Mouse (Mus musculus) lung, postnatal 10 days (tissue): ENCODE results near the gene Adck2.

ENCODE experiments used
- DNase-seq: peaks from one replicate; pipeline ENCODE4 v3.0.0; 2021

The Adck2 gene

DNA sequence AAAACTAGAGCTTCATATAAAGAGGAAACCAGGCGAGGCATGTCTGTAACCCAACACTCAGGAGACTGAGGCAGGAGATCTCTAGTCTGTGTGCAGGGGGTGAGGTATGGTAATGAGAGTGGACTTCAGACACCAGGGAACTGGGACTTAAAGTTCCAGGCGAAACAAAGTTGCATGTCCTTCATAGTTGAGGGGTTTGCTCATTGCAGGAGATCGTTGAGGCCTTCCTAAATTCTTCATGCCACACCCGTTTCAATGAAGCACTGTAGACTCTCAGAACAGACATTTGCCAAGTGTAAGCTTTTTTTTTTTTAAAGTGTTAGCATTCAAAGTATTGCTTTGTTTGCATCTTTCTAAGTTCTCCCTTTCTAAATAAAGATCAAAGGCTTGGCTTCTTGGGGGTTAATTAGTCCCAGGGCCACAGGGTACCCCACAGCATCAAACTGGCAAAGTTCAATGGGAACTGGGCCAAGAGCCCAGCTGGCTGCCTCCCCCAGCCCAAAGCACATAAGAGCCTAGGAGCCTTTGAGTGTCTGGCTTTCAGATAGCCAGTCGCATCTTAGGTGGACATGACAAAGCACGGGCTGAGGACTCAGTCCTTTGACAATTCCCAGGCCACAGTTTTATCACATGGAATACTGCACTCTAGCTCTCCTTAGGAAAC, 14.3 kb upstream of the Adck2 start:
- peak; percentile 32 for DNase-seq

DNA sequence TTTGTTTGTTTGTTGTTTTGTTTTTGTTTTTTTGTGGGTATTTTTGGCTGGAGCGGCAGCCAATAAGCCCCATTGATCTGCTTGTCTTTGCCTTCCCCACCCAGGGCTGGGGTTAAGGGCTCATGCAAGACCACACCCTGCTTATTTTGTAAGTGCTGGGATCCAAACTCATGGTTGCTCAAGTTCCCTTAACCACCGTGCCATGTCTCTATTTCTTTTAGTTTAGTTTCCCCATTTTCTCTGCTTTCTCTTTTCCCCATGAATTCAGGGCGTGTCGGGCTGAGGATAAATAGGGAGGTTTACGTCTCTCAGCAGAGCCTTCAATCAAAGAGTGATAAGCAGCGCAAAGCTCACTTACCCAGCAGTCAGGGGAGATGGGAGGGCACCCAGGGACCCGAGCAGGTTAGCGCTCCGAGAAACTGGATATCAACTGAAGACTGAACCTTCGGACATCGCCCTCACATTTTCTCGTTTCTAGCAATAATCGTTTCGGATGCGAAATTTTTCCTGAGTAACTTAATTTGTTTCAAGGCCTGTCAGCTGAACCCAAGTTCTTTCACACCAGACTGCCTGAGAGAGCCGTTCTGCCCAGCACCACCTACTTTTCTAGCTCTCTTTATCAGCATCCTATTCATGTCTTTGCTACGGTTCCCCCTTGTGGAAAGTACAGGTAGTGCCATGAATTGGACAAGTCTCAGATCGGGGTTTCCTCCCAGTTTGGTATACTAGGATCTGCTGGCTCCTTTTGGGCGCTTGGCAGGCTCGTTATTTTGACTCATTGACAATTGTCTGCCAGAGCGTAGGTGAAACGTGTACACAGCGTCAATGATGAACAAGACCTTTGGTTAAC, 11.3 kb upstream of the Adck2 start:
- DNase-seq = peak; percentile 91

- peak; percentile 63 for DNase-seq
Measured at GRCm38 (mm10) chr6:39567528-39567927, 6.1 kb upstream of the Adck2 start.

DNA sequence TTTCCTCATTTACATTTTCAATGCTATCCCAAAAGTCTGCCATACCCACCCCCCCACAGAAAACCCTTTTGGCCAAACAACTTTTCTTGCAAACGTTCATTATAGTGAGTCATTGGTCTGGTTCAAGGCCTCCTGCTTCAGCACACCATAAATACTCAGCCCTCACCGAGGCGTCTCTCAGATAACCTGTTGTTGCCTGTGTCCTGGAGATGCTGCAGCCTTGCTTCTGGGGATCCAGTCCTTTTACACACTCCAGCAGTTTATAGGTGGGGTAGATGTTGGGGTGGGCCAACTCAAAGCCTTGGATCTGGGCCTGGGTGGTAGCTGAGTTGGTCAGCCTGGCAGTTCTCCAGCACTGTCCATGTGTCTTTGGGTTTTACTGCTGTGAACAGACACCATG, 3.2 kb upstream of the Adck2 start:
- DNase-seq = no peak

GRCm38 (mm10) chr6:39574555-39574869, 839 bp downstream of the Adck2 start:
- DNase-seq = no peak

DNA sequence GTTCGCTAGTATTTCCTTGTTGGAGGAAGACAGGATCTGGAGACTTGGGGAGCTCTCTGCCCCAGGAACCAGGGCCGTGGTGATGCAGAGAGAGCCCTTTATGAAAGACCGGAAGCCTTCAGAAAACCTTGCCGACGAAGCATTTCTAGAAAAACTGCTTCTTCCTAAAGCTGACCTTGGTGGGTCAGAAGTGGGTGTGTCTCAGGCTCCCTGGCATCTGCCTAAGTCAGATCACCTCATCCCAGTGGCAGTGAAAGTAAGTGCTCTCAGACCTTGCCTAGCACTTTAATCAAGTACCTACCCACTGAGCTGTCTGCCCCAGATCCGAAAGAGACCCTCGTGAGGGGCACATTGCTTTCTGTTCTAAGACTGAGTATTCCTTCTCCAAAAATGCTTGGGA, 1.3 kb downstream of the Adck2 start:
- no peak for DNase-seq

DNA sequence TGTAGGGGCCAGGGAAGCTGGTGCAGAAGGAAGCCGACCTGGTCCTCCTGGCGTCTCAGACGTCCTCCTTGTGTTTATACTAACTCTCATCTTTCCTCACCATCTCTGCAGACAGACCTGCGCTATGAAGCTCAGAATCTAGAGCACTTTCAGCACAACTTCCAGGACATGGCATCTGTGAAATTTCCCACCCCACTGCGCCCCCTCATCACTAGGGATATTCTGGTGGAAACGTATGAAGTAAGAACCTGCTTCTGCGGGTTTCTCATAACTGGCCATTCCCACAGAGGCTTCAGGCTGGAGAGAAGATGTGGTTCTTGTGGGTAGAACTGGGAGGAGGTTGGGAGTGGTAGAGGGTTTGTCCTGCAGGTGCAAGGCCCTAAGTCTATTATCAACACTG, 5.9 kb downstream of the Adck2 start:
- DNase-seq = no peak

GRCm38 (mm10) chr6:39580558-39580957, 6.9 kb downstream of the Adck2 start:
- DNase-seq = no peak

GRCm38 (mm10) chr6:39581087-39581784, 7.6 kb downstream of the Adck2 start:
- DNase-seq = no peak

- DNase-seq = no peak
Measured at GRCm38 (mm10) chr6:39585517-39585916, 11.8 kb downstream of the Adck2 start, which contains the start of gene Gm42420. Gm42420 (plus strand) TSS chr6:39585753.

- no peak for DNase-seq
Measured at GRCm38 (mm10) chr6:39591481-39591880, 17.8 kb downstream of the Adck2 start.

DNA sequence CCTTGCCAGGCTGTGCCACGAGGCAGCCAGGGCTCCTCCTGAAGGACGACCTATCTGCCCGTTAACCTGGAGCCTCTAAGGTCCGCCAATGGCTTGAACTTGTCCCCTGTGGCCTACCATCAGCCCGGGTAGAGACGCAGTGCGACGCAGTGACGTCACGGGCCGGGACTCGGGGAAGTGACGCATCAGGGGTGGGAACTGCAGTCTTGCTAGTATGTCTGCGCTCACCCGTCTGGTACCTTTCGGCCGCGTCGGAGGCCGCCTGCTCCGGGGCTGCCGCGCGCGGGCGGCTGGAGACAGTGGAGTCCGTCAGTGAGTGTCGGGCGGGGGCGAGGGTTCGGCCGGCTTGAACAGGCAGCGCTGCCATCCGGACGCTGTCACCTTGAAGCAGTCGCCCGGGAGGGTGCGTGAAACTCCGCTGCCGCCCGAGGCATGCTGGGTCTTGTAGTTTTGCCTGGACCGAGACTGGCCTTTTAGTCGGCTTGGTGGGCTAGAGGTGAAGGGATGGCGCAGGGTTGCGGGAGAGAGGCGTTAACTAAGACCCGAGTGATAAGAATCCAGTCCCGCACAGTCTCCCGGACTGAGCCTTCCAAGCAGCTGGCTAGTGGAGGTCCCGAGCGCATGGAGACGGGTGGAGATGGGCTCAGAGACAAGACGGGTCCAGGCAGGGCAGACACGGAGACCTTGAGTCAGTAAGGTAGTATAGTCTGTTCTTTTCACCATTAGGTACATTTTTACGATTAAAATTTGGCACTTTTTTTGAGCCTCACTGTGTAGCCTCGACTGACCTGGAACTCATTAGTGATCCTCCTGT, 18.9 kb downstream of the Adck2 start, which contains the start of gene Ndufb2:
Gene Ndufb2 (plus strand): TSS at position 174 of the 814 bp plus-strand sequence.
- DNase-seq = peak; percentile 96

- DNase-seq = no peak
Measured at GRCm38 (mm10) chr6:39600851-39601250, 27.2 kb downstream of the Adck2 start.

DNA sequence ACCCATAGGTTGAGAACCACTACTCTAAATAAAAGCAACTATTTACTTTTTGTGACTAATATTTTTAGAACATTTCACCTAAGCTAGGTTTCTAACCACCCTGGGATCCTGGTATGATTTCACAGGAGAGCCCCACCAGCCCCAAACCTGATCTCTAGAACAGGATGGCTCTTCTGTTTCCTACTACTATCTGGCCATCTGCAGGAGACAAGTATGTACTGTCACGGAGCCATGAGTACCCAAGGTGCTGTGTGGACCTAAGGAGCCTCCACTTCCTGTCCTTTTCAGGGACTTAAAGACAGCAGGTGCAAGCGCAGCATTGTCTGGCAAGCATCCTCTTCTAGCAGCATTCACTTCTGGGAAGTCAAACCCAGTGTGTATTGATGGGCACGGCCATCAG, 28.2 kb downstream of the Adck2 start:
- no peak for DNase-seq

GRCm38 (mm10) chr6:39604565-39604964, 30.9 kb downstream of the Adck2 start:
- DNase-seq = no peak

- DNase-seq = no peak
Measured at GRCm38 (mm10) chr6:39606056-39606455, 32.4 kb downstream of the Adck2 start.

DNA sequence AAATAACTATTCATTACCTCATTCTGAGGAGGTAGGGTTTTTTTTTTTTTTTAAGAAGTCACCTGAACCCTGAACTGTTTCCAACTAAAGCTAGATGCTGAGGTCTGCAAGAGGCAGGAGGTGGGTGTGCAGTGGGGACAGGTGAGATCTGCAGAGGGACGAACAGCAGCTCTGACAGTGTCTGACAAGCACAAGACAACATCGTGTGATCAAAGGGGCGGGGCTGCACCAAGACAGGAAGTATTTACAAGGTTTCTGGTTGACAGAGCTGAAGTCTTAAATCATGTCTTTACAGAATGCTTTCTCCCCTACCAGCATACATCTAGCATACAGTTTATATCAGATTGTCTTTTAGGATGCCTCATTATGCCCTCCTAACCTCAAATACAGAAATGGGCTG, 33.2 kb downstream of the Adck2 start:
- DNase-seq = peak; percentile 37

- no peak for DNase-seq
Measured at GRCm38 (mm10) chr6:39607365-39607764, 33.7 kb downstream of the Adck2 start.

GRCm38 (mm10) chr6:39610207-39610606, 36.5 kb downstream of the Adck2 start:
- DNase-seq = no peak

- DNase-seq = no peak
Measured at GRCm38 (mm10) chr6:39611296-39611695, 37.6 kb downstream of the Adck2 start.
